Mouse (Mus musculus) forebrain, embryonic 11.5 days (tissue): ENCODE measurements around the gene Snx9. TPM values are rescaled to one million over a fixed set of nuclear protein-coding genes. Genes with fewer than 3 reads are reported as not detected.

Source experiments
- ATAC-seq: fragments of 200-750 bp; cut with Nextera tagmentation; replicated peaks from 2 replicates; pipeline ENCODE4 v1.8.0; 2017; ENCODE audit warnings: moderate TSS enrichment; ENCODE audit not compliant: low FRiP score
- DNase-seq: peaks from one replicate; pipeline ENCODE4 v3.0.0-alpha.2; 2017; ENCODE audit warnings: low spot score
- H3K27ac ChIP-seq: fragments of 300-500 bp; sonication (generic); 2 replicates; pipeline ENCODE4 v1.5.1; 2014; ENCODE audit warnings: low read depth, low read length
- H3K27me3 ChIP-seq: fragments of 300-500 bp; sonication (generic); 2 replicates; pipeline ENCODE4 v1.6.1; 2014; ENCODE audit warnings: mild to moderate bottlenecking, low read length, mixed read lengths; ENCODE audit not compliant: control insufficient read depth, insufficient read depth
- H3K36me3 ChIP-seq: fragments of 300-500 bp; sonication (generic); 2 replicates; pipeline ENCODE4 v1.6.1; 2014; ENCODE audit warnings: mild to moderate bottlenecking, low read length, moderate library complexity, mixed read lengths; ENCODE audit not compliant: control insufficient read depth, insufficient read depth
- H3K4me1 ChIP-seq: fragments of 300-500 bp; sonication (generic); replicated peaks from 2 replicates; pipeline ENCODE4 v1.6.1; 2014; ENCODE audit warnings: low read length, mixed read lengths; ENCODE audit not compliant: control insufficient read depth, insufficient read depth
- H3K4me2 ChIP-seq: fragments of 300-500 bp; sonication (generic); 2 replicates; pipeline ENCODE4 v1.6.1; 2014; ENCODE audit warnings: low read depth, mild to moderate bottlenecking, low read length, moderate library complexity, mixed read lengths; ENCODE audit not compliant: severe bottlenecking
- H3K4me3 ChIP-seq: fragments of 300-500 bp; sonication (generic); 2 replicates; pipeline ENCODE4 v1.5.1; 2014; ENCODE audit warnings: low read depth, low read length
- H3K9ac ChIP-seq: fragments of 300-500 bp; sonication (generic); 2 replicates; pipeline ENCODE4 v1.6.1; 2014; ENCODE audit warnings: low read length
- H3K9me3 ChIP-seq: fragments of 300-500 bp; sonication (generic); 2 replicates; pipeline ENCODE4 v1.6.1; 2016; ENCODE audit warnings: low read length, mixed read lengths; ENCODE audit not compliant: control insufficient read depth
- WGBS: fragments of 180-500 bp; shearing (Covaris S2); extraction: QIAGEN DNeasy Blood & Tissue Kit; methylation state at CpG from one replicate; pipeline ENCODE4 v1.1.7; 2014; 5-methylcytosine and 5-hydroxymethylcytosine counted together
- polyA plus RNA-seq: library from polyadenylated mRNA; unstranded; fragments of >200 nt; fragmentation: Nextera tagmentation; extraction: Ambion mirVana; gene quantifications from 2 replicates; pipeline ENCODE4 v1.2.1, GENCODE M21; 2014

Gene Snx9
- polyA plus RNA-seq, 1 experiment from 2014 or later, result 19.0 TPM

DNA sequence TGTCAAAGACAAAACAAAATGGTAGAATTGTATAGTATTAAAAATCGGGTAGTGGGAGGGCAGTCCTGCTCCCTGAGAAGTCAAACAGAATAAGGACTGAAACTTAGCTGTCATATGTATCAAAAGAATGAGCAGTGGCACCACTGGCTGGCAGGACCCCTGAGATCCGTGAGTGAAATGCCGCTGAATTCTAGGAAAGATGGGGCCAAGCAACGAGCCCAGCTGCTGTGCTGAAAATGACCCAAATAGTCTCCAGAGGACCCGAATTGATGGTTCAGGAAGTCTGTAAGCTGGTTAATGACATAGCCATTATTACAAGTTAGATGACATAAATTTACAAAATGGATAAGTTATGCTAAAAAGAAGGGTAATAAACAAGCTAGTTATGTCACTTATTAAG is 42.2 kb upstream of the Snx9 start:
- no peak overlapping the region for H3K9ac ChIP-seq
- H3K9me3 ChIP-seq, result no peaks in the 10 kb centered on the region
- no peak overlapping the region for H3K27ac ChIP-seq
- 83% methylated on average over 5 of the region's 5 CpGs for WGBS
- ATAC-seq (no peak), DNase-seq (no peak)
- no peaks in the 10 kb centered on the region for H3K4me1 ChIP-seq
- no peaks in the 10 kb centered on the region for H3K27me3 ChIP-seq
- no peaks in the 10 kb centered on the region for H3K36me3 ChIP-seq
- H3K4me2 ChIP-seq, result no peak overlapping the region
- no peak overlapping the region for H3K4me3 ChIP-seq

DNA sequence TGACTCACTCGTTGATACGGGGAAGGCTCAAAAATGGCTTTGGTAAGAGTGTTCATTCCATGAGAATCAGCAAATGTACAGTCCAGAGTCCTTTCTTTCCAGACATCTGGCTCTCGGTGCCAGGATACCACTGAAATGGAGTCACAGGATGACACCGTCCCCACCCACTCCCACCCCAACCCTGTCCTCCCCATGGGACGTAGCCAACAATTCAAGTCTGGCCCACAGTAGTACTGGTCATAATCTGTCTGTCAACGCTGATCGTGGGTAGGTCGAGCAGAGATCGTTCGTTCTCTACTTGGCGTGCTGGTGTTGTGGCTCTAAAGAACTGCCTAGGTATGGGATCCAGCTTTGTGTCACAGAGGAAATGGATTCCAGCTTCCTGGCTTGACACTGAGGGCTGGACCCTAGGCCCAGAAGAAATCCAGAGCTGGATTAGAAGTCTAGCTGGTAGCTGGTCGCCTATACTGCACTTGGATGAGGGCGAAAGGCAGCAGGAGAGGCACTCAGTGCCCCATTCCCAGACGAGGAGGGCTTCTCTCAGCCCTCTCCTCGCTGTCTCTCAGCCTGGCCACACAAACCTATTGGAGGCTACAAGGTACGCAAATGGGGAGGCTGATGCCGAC is 41.6 kb upstream of the Snx9 start:
- Histone ChIP-seq H3K4me2 (no peak overlapping the region), H3K4me1 (no peaks in the 10 kb centered on the region), H3K27ac (no peak overlapping the region), H3K9ac (no peak overlapping the region), H3K36me3 (no peaks in the 10 kb centered on the region), H3K9me3 (no peaks in the 10 kb centered on the region), H3K4me3 (no peak overlapping the region), H3K27me3 (no peaks in the 10 kb centered on the region)
- WGBS, result 89% methylated on average over 17 of the region's 17 CpGs
- ATAC-seq (no peak), DNase-seq (no peak)

GRCm38 (mm10) chr17:5800254-5800653 is 40.9 kb upstream of the Snx9 start:
- Histone ChIP-seq H3K36me3 (no peaks in the 10 kb centered on the region), H3K9ac (no peak overlapping the region), H3K4me2 (no peak overlapping the region), H3K27ac (no peak overlapping the region), H3K4me1 (no peaks in the 10 kb centered on the region), H3K9me3 (no peaks in the 10 kb centered on the region), H3K27me3 (no peaks in the 10 kb centered on the region), H3K4me3 (no peak overlapping the region)
- ATAC-seq, result no peak
- DNase-seq, result no peak
- WGBS, result 87% methylated on average over 2 of the region's 2 CpGs

DNA sequence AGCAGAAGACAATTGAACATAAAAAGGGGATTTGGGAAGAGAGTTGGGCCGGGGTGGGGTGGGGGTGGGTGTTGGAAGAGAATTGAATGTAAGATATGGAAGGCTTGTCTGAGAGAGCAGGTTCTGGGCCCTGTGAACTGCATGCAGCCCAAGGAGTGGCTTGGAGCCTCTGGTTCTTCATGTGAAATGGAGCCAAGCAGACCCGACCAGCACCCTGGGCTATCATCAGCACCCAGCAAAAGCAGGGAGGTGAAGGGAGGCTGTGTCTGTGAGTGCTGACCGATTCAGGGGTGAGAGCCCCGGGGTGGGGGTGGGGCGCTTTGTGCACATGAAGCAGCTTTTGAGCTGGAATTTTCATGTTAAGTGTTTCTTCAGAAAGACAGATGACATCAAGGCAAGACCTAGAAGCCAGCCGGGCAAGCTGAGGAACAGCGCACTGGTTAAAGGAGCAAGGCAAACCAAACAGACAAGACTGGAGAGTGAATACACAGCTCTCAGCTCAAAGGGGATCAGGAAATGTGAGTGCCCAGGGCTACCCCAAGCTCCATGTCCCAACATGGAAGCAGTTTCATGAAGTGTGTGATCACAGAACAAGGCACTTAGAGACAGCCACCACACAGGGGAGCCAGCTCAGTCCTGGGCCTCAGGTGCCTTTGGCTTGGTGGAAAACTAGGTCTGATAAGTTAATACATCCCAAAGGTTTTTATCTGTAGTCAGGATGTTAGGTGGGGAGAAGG is 40.1 kb upstream of the Snx9 start:
- Histone ChIP-seq H3K36me3 (no peaks in the 10 kb centered on the region), H3K4me2 (no peak overlapping the region), H3K4me1 (no peaks in the 10 kb centered on the region), H3K9me3 (no peaks in the 10 kb centered on the region), H3K27ac (no peak overlapping the region), H3K27me3 (no peaks in the 10 kb centered on the region), H3K9ac (no peak overlapping the region), H3K4me3 (no peak overlapping the region)
- no peak for DNase-seq
- no peak for ATAC-seq
- WGBS, result 82% methylated on average over 7 of the region's 7 CpGs

GRCm38 (mm10) chr17:5801761-5802655 is 39.1 kb upstream of the Snx9 start:
- Histone ChIP-seq H3K36me3 (no peaks in the 10 kb centered on the region), H3K4me1 (no peaks in the 10 kb centered on the region), H3K27me3 (no peaks in the 10 kb centered on the region), H3K4me3 (no peak overlapping the region), H3K9ac (no peak overlapping the region), H3K27ac (no peak overlapping the region), H3K4me2 (no peak overlapping the region), H3K9me3 (no peaks in the 10 kb centered on the region)
- 85% methylated on average over 17 of the region's 17 CpGs for WGBS
- ATAC-seq (no peak), DNase-seq (no peak)

DNA sequence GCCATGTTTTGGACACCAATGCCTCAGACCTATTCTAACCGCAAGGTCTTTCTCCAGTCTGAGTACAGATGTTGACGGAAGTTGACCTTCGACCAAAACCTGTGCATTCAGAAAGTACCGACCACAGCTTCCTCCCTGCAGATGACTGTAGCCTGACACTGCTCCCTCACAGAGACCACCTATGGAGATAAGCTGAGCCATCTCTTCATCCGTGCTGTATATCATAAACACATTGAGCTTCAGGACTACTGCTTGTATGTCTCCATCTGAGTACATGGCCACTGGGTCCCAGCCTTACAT is 38.5 kb upstream of the Snx9 start:
- WGBS, result 89% methylated on average over 5 of the region's 5 CpGs
- H3K4me1 ChIP-seq, result no peaks in the 10 kb centered on the region
- H3K4me3 ChIP-seq, result no peak overlapping the region
- H3K36me3 ChIP-seq, result no peaks in the 10 kb centered on the region
- no peak for ATAC-seq
- no peak overlapping the region for H3K9ac ChIP-seq
- H3K27ac ChIP-seq, result no peak overlapping the region
- H3K9me3 ChIP-seq, result no peaks in the 10 kb centered on the region
- no peak overlapping the region for H3K4me2 ChIP-seq
- DNase-seq, result no peak
- no peaks in the 10 kb centered on the region for H3K27me3 ChIP-seq

GRCm38 (mm10) chr17:5803229-5804012 is 37.7 kb upstream of the Snx9 start:
- ATAC-seq, result no peak
- 91% methylated on average over 10 of the region's 10 CpGs for WGBS

DNA sequence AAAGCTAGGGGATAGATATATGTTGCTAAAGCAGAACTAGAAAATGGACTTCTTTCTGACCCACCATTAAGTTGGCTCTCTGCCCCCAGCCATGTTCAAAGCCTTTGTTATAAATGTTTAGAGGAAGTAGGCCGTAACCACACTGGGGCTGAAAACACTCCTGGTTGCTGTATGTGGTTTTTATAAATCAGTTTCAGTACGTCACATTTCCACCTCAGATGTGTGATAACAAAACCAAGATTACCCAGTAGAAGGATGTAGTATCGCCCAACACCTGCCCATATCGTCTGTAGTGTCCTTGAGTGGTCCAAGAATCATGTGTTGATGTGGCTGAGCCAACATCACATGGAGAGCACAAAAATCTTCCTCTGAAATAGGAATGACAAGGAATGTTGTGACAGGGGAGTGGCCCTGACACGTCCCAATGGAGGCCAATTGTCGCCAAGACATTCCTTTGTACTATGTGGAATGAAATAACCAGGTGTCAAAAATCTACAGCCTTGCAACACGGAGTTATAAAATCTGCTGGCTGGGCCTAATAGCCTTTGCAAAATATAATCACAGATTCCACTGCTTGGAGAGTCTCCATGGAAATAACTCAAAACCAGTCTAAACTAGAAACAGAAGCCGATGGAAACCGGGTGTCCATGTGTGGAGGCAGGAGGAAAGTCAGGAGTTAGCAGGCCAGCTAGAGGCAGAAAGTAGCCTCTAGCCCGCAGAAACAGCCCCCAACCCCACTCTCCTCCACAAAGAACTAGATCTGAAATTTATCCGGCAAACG is 36.6 kb upstream of the Snx9 start:
- no peaks in the 10 kb centered on the region for H3K4me1 ChIP-seq
- H3K9me3 ChIP-seq, result no peaks in the 10 kb centered on the region
- H3K36me3 ChIP-seq, result no peaks in the 10 kb centered on the region
- ATAC-seq (no peak), DNase-seq (no peak)
- H3K27me3 ChIP-seq, result no peaks in the 10 kb centered on the region
- no peak overlapping the region for H3K27ac ChIP-seq
- H3K4me3 ChIP-seq, result no peak overlapping the region
- 88% methylated on average over 12 of the region's 12 CpGs for WGBS
- no peak overlapping the region for H3K4me2 ChIP-seq
- no peak overlapping the region for H3K9ac ChIP-seq

More at GRCm38 (mm10) chr17:5803229-5804012, 37.7 kb upstream of the Snx9 start:
- Histone ChIP-seq H3K4me3 (no peak overlapping the region), H3K27ac (no peak overlapping the region), H3K4me2 (no peak overlapping the region), H3K9ac (no peak overlapping the region), H3K27me3 (no peaks in the 10 kb centered on the region), H3K4me1 (no peaks in the 10 kb centered on the region), H3K9me3 (no peaks in the 10 kb centered on the region), H3K36me3 (no peaks in the 10 kb centered on the region)
- DNase-seq, result no peak
